Comparison of ENCODE assay signal across 18 mouse cellular contexts in genomic region chr1:182100403-182100802, GRCm38 (mm10).
"Had no signal": no experiment of that assay in that cellular context is flagged by ENCODE, and none has a peak within 500 bp of the region (broad histone marks: within the 10 kb centered on the region; RNA-seq: fewer than 3 reads in every experiment).

No protein-coding gene starts in this region.

- H3K36me3 ChIP-seq: kidney, embryonic 15.5 days; limb, embryonic 12.5 days; limb, embryonic 15.5 days; liver, embryonic 13.5 days; midbrain, embryonic 10.5 days; midbrain, embryonic 13.5 days; stomach, embryonic 15.5 days had no signal

- H3K27ac ChIP-seq: kidney, embryonic 15.5 days; limb, embryonic 12.5 days; limb, embryonic 15.5 days; liver, embryonic 13.5 days; macrophage; midbrain, embryonic 10.5 days; midbrain, embryonic 13.5 days; stomach, embryonic 15.5 days had no signal

- DNase-seq: kidney, adult 8-10 months; kidney, postnatal 14 days; kidney, postnatal 4 days; left cerebral cortex, postnatal 4 days; liver, embryonic 13.5 days; lung, adult 2 months; right cerebral cortex, adult 18-20 months; right cerebral cortex, postnatal 14 days; spleen, adult 18-20 months; thymus, postnatal 25 days had no signal

- H3K9me3 ChIP-seq: kidney, embryonic 15.5 days; limb, embryonic 12.5 days; limb, embryonic 15.5 days; liver, embryonic 13.5 days; megakaryocyte, embryonic 14.5 days; midbrain, embryonic 10.5 days; midbrain, embryonic 13.5 days; stomach, embryonic 15.5 days had no signal

- H3K27me3 ChIP-seq: kidney, embryonic 15.5 days; limb, embryonic 12.5 days; limb, embryonic 15.5 days; liver, embryonic 13.5 days; midbrain, embryonic 13.5 days; stomach, embryonic 15.5 days had no signal

- ATAC-seq: midbrain, embryonic 13.5 days had no signal

- H3K4me2 ChIP-seq: kidney, embryonic 15.5 days; limb, embryonic 12.5 days; limb, embryonic 15.5 days; liver, embryonic 13.5 days; midbrain, embryonic 13.5 days; stomach, embryonic 15.5 days had no signal

- H3K9ac ChIP-seq: kidney, embryonic 15.5 days; limb, embryonic 12.5 days; limb, embryonic 15.5 days; liver, embryonic 13.5 days; midbrain, embryonic 13.5 days; stomach, embryonic 15.5 days had no signal

- H3K4me3 ChIP-seq: kidney, embryonic 15.5 days; limb, embryonic 12.5 days; limb, embryonic 15.5 days; liver, embryonic 13.5 days; megakaryocyte, embryonic 14.5 days; midbrain, embryonic 10.5 days; midbrain, embryonic 13.5 days; stomach, embryonic 15.5 days had no signal
